Mouse (Mus musculus) CD8-positive naive resting alpha-beta T cell, adult 2 months (primary cell): ENCODE measurements around the gene Ccnq.

Experiments
- DNase-seq, 2 experiments: peaks; one replicate each; pipeline ENCODE4 v3.0.0; 2022; ENCODE audit warnings: low read depth in 2 of 2, low spot score in 2 of 2

Gene Ccnq

DNA sequence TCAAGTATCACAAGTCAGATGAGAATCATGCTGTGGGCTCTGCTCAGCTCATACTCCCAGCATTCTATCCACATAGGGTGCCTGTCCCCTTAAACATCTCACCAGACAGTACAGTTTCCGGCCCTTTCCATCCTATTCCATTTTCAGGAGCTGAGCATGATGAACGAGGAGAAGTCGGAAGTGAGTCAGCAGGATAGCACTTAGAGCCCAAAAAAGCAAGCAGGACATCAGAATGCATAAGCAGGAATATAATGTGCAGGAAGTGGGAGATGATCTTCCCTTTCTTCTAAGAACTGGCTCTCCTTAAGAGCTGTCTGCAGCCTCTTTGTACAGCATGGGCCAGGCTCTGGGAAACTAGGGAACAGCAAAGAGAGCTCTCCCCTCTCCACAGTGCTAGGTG lies 49.2 kb downstream of the Ccnq start:
- no peak for DNase-seq
